Comparison of ENCODE assay signal across 19 mouse cellular contexts in the genomic region with DNA sequence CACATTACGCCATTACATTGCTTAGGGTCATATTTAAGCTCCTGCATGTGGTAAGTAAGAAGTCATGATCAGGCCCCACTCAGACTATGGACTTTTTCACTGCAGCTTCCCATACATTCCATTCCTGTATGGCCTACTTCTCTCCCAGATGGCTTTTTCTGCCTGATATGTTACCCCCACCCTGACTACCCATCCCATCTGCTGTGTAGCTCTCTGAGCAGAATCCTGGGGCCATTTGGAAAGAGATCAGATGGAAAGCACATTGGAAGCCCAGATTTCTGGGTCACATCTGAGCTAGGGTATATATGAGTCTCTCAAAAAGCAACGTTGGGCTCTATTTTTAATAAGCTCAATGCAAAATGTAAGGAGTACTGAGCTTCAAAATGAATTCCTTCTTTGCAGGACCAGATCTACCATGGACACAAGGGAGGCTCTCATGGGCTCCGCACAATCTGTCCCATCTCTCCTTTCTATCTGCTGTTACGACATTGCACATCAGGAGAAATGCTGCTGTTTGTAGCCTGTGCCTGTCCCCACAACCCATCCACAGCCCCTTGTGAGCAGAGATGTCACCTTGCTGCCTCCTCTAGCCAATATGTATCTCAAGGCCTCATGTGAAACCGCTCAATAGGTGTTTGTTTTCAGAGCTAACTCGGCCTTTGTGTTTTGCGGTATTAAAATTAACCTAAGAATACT.
DNase-seq lines count a peak whose midpoint lies in the region; ATAC-seq lines count a peak whose summit lies in the region.
"Had no signal": no experiment of that assay in that cellular context is flagged by ENCODE, and none has a peak within 500 bp of the region (broad histone marks: within the 10 kb centered on the region; RNA-seq: fewer than 3 reads in every experiment).

No protein-coding gene starts in this region.

- no peaks in the 10 kb centered on the region for H3K36me3 ChIP-seq in hindbrain, embryonic 16.5 days (ENCODE audit: control insufficient read depth, insufficient read depth, low read length)
- no peaks in the 10 kb centered on the region for H3K36me3 ChIP-seq in hindbrain, embryonic 14.5 days (replicated peaks; ENCODE audit: control insufficient read depth, insufficient read depth)
- H3K36me3 ChIP-seq: forebrain, embryonic 12.5 days; hindbrain, embryonic 10.5 days; midbrain, embryonic 12.5 days; neural tube, embryonic 12.5 days had no signal

- no peaks in the 10 kb centered on the region for H3K4me1 ChIP-seq in hindbrain, embryonic 16.5 days (ENCODE audit: control insufficient read depth, insufficient read depth, low read depth, low read length)
- no peaks in the 10 kb centered on the region for H3K4me1 ChIP-seq in hindbrain, embryonic 14.5 days (replicated peaks; ENCODE audit: control insufficient read depth, insufficient read depth, low read length)
- H3K4me1 ChIP-seq: forebrain, embryonic 12.5 days; hindbrain, embryonic 10.5 days; midbrain, embryonic 12.5 days; neural tube, embryonic 12.5 days had no signal

- no peak for DNase-seq in hindbrain, embryonic 14.5 days (ENCODE audit: low spot score)
- DNase-seq in right cerebral cortex, adult 18-20 months = peak; percentile 12
- no peak for DNase-seq in right cerebral cortex, postnatal 25 days
- DNase-seq in cerebellum, adult 8-10 months = peak; percentile 86
- DNase-seq in gonadal fat pad, adult 2 months (ENCODE audit: low read depth) = peak; percentile 4
- DNase-seq in kidney, postnatal 10 days = no peak
- DNase-seq in layer of hippocampus, postnatal 25 days (ENCODE audit: extremely low spot score in 1 of 2, low spot score in 1 of 2) = no peak
- DNase-seq: gastrocnemius, postnatal 14 days; kidney, adult 9 months; kidney, postnatal 36 days; liver; thymus, postnatal 14 days had no signal

- H3K27ac ChIP-seq in hindbrain, embryonic 16.5 days (ENCODE audit: low read depth, low read length) = no peak overlapping the region
- no peak overlapping the region for H3K27ac ChIP-seq in hindbrain, embryonic 14.5 days
- H3K27ac ChIP-seq: forebrain, embryonic 12.5 days; hindbrain, embryonic 10.5 days; midbrain, embryonic 12.5 days; neural tube, embryonic 12.5 days had no signal

- H3K4me3 ChIP-seq in hindbrain, embryonic 16.5 days (ENCODE audit: low read length) = no peak overlapping the region
- H3K4me3 ChIP-seq in hindbrain, embryonic 14.5 days (replicated peaks; ENCODE audit: low read length) = no peak overlapping the region
- H3K4me3 ChIP-seq: forebrain, embryonic 12.5 days; hindbrain, embryonic 10.5 days; midbrain, embryonic 12.5 days; neural tube, embryonic 12.5 days had no signal

- no peak overlapping the region for H3K9ac ChIP-seq in hindbrain, embryonic 16.5 days (ENCODE audit: low read depth, low read length)
- no peak overlapping the region for H3K9ac ChIP-seq in hindbrain, embryonic 14.5 days
- H3K9ac ChIP-seq: forebrain, embryonic 12.5 days; midbrain, embryonic 12.5 days; neural tube, embryonic 12.5 days had no signal

- H3K9me3 ChIP-seq in hindbrain, embryonic 16.5 days (ENCODE audit: control insufficient read depth, low read length) = peaks cover 6% of the 10 kb centered on the region; the same call in 1 of the 2 replicates
- H3K9me3 ChIP-seq in hindbrain, embryonic 14.5 days (ENCODE audit: control insufficient read depth, low read length) = peaks cover 7% of the 10 kb centered on the region; the same call in 1 of the 2 replicates

- no peak overlapping the region for H3K4me2 ChIP-seq in hindbrain, embryonic 16.5 days (ENCODE audit: low read length)
- no peak overlapping the region for H3K4me2 ChIP-seq in hindbrain, embryonic 14.5 days (replicated peaks)
- H3K4me2 ChIP-seq: forebrain, embryonic 12.5 days; midbrain, embryonic 12.5 days; neural tube, embryonic 12.5 days had no signal

- 92% methylated on average over 7 of the region's 7 CpGs for WGBS in hindbrain, embryonic 16.5 days
- WGBS in hindbrain, embryonic 14.5 days = 93% methylated on average over 7 of the region's 7 CpGs

- H3K27me3 ChIP-seq in hindbrain, embryonic 16.5 days (replicated peaks; ENCODE audit: control insufficient read depth, insufficient read depth, low read length) = no peaks in the 10 kb centered on the region
- H3K27me3 ChIP-seq in hindbrain, embryonic 14.5 days (ENCODE audit: control insufficient read depth, insufficient read depth, low read length) = no peaks in the 10 kb centered on the region
- H3K27me3 ChIP-seq: CH12.LX; forebrain, embryonic 12.5 days; midbrain, embryonic 12.5 days; neural tube, embryonic 12.5 days had no signal

- peak; percentile 52; the same call in 1 of the 2 replicates for ATAC-seq in hindbrain, embryonic 16.5 days
- ATAC-seq in hindbrain, embryonic 14.5 days (ENCODE audit: low FRiP score) = no peak
- ATAC-seq: lung, postnatal 0 days had no signal

Comparison
In these comparisons a context has a peak if more than half of its experiments do, and no peak if none do; other contexts are left out.
1. DNase-seq: peak in right cerebral cortex, adult 18-20 months (single experiment), cerebellum, adult 8-10 months (single experiment) and gonadal fat pad, adult 2 months (single experiment); none in hindbrain, embryonic 14.5 days (single experiment), right cerebral cortex, postnatal 25 days (single experiment), kidney, postnatal 10 days (single experiment) and layer of hippocampus, postnatal 25 days (0 of 2).